Mouse (Mus musculus) liver, postnatal 0 days (tissue): Measurements from ENCODE around the gene Fam78b.

Source experiments
- CTCF ChIP-seq: sonication (generic); IDR thresholded peaks from 2 replicates; pipeline ENCODE4 v1.5.1; 2016; ENCODE audit warnings: antibody characterized with exemption, low read depth
- EP300 ChIP-seq: IDR thresholded peaks from 2 replicates; pipeline ENCODE4 v1.6.1; 2016; ENCODE audit warnings: antibody characterized with exemption, low read depth, mild to moderate bottlenecking

DNA sequence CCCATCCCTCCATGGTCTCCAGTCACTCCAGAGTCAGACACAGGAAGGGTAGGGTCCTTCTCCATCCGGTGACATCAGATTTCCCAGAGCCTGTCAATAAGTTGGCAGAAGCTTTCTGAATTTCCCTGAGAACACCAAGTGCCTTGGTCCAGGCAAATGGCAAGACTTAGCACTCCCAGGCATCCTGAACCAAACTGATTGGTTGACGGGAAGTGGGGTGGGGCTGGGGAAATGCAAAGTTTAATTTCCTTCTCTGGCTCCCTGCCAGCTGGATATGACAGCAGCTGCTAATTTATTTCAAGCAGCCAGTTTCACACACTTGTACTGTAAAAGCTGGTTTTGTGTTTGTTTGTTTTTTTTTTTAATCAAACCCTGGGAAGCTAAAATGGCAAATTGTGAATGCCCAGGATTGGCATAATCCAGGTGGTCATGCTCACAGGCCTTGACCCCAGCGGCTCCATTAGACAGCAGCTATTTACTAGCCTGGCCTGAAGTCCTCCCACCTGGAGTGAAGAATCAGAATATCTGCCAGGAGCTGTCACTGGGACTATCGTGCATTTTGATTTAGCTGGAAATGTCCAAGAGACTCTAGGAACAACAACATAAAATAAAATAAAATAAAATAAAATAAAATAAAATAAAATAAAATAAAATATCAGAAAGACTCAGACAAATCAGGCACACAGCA, 113.3 kb downstream of the Fam78b start:
- TF ChIP-seq CTCF (no peak), EP300 (no peak)
